Mouse (Mus musculus) cerebellum, adult 8-10 months (tissue): ENCODE measurements around the gene Zfp322a.
"Not testable (repeated sequence)": the region's sequence is repeated elsewhere in the genome, so short reads cannot be mapped to it uniquely, and the experiment has no call there.

ENCODE experiments used
- DNase-seq: peaks from one replicate; pipeline ENCODE4 v3.0.0; 2022

Zfp322a gene

GRCm38 (mm10) chr13:23312909-23313669, 55.9 kb downstream of the Zfp322a start:
- DNase-seq, result no peak

GRCm38 (mm10) chr13:23310036-23310435, 59.0 kb downstream of the Zfp322a start:
- no peak for DNase-seq

GRCm38 (mm10) chr13:23309495-23310011, 59.5 kb downstream of the Zfp322a start:
- DNase-seq, result no peak

- DNase-seq, result not testable (repeated sequence)
Observed at GRCm38 (mm10) chr13:23308639-23309307, 60.2 kb downstream of the Zfp322a start.

GRCm38 (mm10) chr13:23307069-23307814, 61.8 kb downstream of the Zfp322a start:
- no peak for DNase-seq

GRCm38 (mm10) chr13:23306707-23307068, 62.3 kb downstream of the Zfp322a start:
- DNase-seq, result no peak
